Mouse (Mus musculus) spleen, adult 2 months (tissue): ENCODE data around the gene C130074G19Rik.

Experiments
- CTCF ChIP-seq: fragments of 200-500 bp; IDR thresholded peaks from 2 replicates; pipeline ENCODE4 v1.5.1; 2011; ENCODE audit warnings: mild to moderate bottlenecking, inconsistent platforms; ENCODE audit not compliant: insufficient read depth, insufficient read length, insufficient replicate concordance; ENCODE audit errors: extremely low read depth
- POLR2A ChIP-seq: fragments of 200-500 bp; IDR thresholded peaks from 2 replicates; pipeline ENCODE4 v1.6.1; 2011; ENCODE audit warnings: low read depth, low read length, inconsistent platforms

- TF ChIP-seq CTCF (no peak), POLR2A (no peak)
These were observed 24.8 kb downstream of the C130074G19Rik start for GRCm38 (mm10) chr1:184858253-184858652.
